Mouse (Mus musculus): ENCODE results near the gene Rapgef4.
A peak's percentile ranks its signal among the peaks of the same experiment; 100 is the strongest.

Gene Rapgef4

DNA sequence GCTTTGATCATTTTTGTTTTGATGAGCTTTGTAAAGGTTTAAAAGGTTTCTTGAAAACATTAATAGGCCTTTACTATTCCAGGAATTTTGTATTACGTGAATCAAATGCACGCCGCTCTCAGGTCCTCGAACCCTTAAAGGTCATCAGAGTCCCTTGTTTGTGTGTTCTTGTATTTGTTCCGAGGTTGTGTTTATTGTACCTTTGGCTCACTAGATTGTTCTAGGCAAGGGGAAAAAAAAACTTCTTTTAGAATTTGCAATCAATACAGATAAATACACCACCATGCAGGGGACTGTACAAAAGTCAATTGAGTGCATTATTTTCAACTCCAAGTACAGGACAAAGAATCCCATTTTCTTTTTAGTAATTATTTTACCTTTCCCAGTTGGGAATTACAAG is 175.4 kb downstream of the Rapgef4 start:
- DNase-seq, result no peak

- peak; percentile 56 for DNase-seq
These were observed 176.5 kb downstream of the Rapgef4 start for GRCm38 (mm10) chr2:72157561-72157960.

- peak; percentile 42 for DNase-seq
These were observed 177.0 kb downstream of the Rapgef4 start for GRCm38 (mm10) chr2:72158045-72158444.

GRCm38 (mm10) chr2:72158691-72159225 is 177.7 kb downstream of the Rapgef4 start:
- no peak for DNase-seq

GRCm38 (mm10) chr2:72159281-72159680 is 178.2 kb downstream of the Rapgef4 start:
- no peak for DNase-seq

DNA sequence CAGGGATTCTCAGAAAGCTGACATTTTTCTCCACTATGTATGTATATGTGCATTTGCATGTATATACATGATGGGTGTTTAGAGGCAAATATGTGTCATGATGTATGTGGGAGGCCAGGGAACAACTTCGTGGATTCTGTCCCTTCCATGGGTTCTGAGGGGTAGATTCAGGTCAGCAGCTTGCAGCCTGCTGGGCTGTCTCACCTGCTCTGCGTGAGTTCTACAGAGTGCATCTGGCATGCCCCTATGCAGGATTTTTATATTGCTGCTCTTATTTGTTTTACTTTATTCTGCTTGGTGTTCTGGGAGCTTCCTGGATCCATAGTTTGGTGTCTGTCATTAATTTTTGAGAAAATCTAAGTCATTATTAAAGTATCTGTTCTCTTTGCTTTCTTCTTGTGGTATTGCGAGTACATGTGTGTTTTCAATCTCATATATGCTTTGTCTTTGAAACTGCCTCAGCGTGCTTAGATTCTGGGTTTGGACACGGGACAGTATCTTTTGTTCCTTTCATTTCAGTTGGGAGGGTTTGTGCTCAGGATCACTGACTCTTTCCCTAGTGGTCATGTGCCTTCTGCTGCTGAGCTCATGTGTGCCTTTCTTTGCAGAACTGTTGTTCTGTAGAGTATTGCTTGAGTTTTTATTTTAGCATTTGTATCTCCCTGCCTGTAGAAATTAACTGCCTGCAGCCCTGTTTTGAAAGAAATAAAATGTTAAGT is 184.3 kb downstream of the Rapgef4 start:
- DNase-seq, result no peak

DNA sequence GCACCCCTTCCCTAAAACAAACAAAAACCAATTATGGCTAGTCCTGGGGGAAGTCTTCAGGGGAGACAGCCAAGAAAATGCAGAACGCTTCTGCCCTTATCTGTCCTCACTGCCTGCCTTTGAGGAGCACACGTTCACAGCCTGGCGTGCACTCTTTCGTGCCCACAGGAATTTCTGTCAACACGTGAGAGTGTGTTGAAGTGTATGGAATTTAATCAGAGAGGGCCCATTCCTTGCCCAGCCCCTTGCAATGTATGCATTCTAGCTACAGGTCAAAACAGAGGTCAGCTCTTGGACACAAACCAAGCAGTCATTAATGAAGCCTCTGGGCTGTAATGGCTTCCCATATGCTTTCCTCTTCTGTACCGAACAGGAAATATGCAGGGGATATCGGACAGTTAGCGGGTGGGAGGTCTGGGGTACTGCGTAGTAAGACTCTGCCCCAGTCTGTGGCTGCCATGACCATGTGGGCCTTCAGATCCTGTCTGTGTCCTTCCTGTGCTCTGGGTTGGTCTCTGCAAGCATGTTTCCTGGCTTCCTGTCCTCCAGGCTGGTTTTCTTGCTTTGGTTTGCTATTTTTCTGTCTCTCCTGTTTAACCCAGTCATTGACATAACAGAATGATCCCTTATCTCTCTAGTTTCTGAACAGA is 188.5 kb downstream of the Rapgef4 start:
- no peak for DNase-seq

DNA sequence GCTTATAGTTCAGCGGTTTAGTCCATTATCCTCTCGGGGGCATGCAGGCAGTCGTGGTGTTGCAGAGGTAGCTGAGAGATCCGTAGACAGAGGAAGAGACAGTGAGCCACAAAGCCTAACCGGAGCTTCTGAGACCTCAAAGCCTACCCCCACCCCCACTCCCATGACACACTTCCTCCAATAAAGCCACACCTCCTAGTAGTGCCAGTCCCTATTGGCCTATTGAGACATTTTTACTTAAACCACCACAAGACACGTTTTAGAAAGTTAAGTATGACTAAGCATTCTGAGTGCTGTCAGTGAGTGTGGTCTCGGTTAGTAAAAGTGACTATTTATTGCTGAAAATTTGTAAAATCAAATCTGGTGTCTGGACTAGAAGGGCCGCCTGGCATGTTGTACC is 189.5 kb downstream of the Rapgef4 start:
- no peak for DNase-seq

DNA sequence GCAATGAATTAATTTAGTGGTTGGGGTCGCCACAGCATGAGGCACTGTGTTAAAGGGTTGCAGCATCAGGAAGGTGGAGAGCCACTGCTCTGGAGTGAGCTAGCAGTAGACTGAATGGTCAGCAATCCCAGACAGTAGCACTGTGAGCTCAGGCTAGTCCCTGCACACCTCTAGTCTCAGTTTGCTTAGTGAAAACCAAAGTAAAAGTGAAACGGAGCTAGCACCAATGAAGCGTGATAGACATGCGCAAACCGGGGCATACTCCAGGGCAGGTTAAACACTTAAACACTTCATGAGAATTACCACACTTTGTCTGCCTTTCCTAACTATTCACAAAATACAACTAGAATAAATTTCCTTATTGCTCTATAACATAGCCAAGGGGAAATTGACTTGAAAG is 190.2 kb downstream of the Rapgef4 start:
- DNase-seq, result no peak

DNA sequence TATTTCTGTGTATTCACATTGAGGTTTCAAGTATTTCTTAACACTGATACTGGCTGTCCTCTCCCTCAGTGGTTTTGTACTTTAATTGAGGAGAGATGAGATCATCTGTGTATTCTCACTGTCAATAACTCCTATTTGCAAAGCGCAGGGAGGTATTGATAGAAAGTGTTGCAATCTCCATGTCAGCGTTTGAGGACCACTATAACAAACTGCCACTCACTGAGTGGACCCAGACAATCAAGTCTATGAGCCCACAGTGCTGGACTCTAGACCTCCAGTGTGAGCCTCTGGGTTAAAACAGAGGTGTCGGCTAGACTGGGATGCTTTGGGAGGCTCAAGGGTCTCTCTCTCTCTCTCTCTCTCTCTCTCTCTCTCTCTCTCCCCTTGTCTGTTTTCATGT is 192.0 kb downstream of the Rapgef4 start:
- no peak for DNase-seq

- DNase-seq, result no peak
These were observed 192.8 kb downstream of the Rapgef4 start for GRCm38 (mm10) chr2:72173844-72174243.

GRCm38 (mm10) chr2:72175536-72175935 is 194.5 kb downstream of the Rapgef4 start:
- peak; percentile 17 for DNase-seq

GRCm38 (mm10) chr2:72175971-72176370 is 194.9 kb downstream of the Rapgef4 start:
- DNase-seq, result peak; percentile 28

DNA sequence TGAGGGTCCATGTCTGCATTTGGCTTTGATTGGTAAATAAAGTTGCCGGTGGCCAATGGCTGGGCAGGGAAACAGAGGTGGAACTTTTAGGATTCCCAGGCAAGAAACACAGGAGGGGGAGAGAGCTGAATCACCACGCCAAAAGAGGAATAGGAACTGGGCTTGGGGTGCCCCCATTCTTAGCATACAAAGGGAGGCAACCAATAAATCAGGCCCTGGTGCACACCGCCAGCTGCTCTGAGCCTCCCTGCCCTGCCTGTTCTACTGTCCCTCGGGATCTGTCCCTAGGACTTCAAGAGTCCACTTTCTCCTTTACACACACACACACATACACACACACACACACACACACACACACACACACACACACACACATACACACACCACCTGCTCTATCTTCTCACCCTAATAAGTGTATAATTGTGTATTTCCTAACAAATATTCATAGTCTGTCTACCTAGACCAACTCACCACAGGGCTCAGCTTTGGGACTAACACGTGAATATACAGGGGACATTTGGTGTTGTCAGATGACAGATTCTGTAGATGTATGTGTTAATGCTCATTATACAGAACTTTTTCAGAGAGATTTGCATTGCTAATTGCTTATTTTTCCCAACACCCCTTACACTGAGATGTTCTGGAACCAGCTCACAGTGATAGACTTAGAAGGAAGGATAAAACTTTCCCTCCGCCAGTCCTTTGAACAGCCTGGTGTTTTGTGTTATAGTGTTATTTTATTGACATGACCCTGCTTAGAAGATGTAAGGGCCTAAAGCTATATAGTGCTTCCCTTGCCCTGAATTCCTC is 196.4 kb downstream of the Rapgef4 start:
- no peak for DNase-seq

DNA sequence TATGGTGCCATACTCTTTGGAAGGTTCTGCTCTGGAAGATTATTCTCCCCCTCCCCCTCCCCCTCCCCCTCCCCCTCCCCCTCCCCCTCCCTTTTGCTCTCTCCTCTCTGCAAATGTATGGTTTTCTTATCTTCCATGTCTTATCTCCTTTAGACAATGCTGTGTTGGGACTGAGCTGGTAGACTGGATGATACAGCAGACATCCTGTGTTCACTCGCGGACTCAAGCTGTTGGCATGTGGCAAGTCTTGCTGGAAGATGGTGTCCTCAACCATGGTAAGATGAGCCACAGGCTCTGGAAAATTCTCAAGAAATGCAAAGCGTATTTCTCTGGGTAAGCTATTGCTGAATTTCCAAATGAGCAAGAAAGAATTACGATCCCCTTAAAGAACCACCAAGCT is 197.0 kb downstream of the Rapgef4 start:
- peak; percentile 17 for DNase-seq

GRCm38 (mm10) chr2:72178515-72178914 is 197.5 kb downstream of the Rapgef4 start:
- peak; percentile 57 for DNase-seq

DNA sequence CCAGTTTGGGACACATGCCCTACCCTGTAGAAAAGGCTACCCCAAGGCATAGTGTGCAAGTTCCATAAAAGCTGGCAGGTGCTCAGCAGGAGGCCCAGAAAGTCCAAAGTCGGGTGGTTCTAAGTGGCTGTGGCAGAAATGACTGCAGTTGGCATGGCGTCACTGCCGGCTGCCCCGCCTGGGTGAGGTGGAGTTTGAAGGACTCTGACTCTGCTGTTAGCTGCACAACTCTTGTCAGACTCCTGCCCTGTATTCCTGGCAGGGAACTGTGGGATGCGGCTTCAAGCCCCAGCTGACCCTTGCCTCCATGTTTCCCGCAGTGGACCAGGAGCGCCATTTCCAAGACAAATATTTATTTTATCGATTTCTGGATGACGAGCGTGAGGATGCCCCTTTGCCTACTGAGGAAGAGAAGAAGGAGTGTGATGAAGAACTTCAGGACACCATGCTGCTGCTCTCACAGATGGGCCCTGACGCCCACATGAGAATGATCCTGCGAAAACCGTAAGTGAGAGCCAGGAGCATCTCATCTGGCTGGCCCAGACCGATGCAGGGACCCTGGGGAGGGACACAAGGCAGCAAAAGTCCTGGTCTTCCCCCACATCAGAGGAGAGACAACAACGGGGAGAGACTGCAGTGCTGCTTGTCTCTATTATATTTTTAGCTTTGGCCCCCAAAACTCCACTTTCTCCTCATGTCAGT is 198.7 kb downstream of the Rapgef4 start:
- DNase-seq, result no peak

DNA sequence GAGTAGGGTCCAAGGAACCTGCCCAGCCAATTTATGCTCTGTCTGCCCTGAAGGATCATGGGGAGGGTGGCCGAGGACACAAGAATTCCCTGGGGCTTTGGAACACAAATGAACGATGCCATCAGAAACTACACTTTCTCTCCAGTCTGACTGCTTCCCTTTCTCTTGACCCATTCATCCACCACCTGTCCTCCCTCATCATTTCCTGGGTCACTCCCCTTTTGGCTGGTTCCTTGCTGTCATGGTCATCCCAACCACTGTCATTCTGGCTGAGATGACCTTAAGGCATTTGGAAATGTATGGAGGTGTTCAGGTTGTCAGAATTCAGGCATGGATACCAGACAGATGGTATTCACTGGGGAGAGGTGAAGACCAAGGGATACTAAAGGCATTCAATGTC is 200.4 kb downstream of the Rapgef4 start:
- no peak for DNase-seq

GRCm38 (mm10) chr2:72183751-72184150 is 202.7 kb downstream of the Rapgef4 start:
- no peak for DNase-seq

- no peak for DNase-seq
These were observed 215.3 kb downstream of the Rapgef4 start for GRCm38 (mm10) chr2:72196190-72196965.

DNA sequence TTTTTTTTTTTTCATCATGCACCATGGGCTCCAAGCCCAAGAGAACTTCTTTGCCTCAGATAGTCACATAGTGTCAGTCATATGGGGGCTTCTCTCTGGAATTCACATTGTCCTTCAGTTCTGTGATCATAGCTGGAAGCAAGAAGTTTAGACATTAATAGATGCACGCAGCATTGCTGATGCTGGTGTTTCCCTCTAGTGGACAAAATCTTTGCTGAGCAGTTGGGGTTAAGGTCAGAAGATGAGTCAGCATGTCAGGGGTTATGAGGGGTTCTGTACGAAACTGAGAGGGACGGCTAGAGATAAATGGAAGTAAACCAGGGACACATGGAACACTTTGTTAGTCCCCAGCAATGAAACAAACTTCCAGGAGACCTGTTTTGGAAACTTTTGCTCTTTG is 216.0 kb downstream of the Rapgef4 start:
- DNase-seq, result peak; percentile 32

DNA sequence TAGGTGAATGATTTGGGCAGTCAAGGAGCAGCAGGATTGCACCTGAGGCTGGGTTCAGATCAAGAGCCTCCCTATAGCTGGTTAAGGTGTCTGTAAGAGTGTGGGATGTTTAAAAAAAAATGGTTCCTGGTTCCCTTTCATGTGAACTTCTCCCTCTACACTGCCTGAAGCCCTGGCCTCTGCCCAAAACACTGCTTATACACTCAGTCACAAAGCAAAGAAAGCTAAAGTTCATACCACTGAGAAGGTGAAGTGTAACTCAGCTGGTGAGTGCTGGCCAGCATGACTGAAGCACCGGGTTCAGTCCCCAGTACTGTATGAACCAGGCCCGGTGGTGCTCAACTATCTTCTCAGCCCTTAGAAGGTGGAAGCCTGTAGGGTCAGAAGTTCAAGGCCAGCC is 218.4 kb downstream of the Rapgef4 start:
- DNase-seq, result no peak

Data from retina, postnatal 1 day (tissue).